Mouse (Mus musculus): ENCODE results near the gene Smpdl3b. TPM values are rescaled to one million over a fixed set of nuclear protein-coding genes. Genes with fewer than 3 reads are reported as not detected.

Smpdl3b gene
- total and polyA plus RNA-seq, 3 experiments, result 2.9 to 24.0 (median 3.6) TPM

GRCm38 (mm10) chr4:132718251-132718650, 38.8 kb downstream of the Smpdl3b start:
- no peak for DNase-seq (ENCODE audit: extremely low read depth)
- Histone ChIP-seq H3K79me2 (replicated peaks; ENCODE audit: control insufficient read depth, extremely low read depth, insufficient read depth, poor library complexity, severe bottlenecking) (no peaks in the 10 kb centered on the region), H3K4me3 (replicated peaks in 1 of 3; ENCODE audit: low read depth in 2 of 3, low read length in 2 of 3, poor library complexity in 1 of 3) (no peak overlapping the region), H3K36me3 (replicated peaks in 1 of 2; ENCODE audit: control insufficient read depth in 1 of 2, insufficient read depth in 1 of 2, low read length in 1 of 2) (peaks cover 35 to 71% of the 10 kb centered on the region in 2 experiments), H3K9me3 (replicated peaks; ENCODE audit: low read length) (no peaks in the 10 kb centered on the region), H3K9ac (ENCODE audit: insufficient read depth, low read depth) (no peak overlapping the region), H3K4me1 (ENCODE audit: control insufficient read depth in 1 of 2, insufficient read depth in 2 of 2) (no peaks in the 10 kb centered on the region; a peak in 1 of 4 replicates), H3K27me3 (replicated peaks) (no peaks in the 10 kb centered on the region), H3K27ac (ENCODE audit: insufficient read depth, low read depth) (no peak overlapping the region), H3K4me2 (ENCODE audit: insufficient read depth, low read depth, poor library complexity, severe bottlenecking) (no peak overlapping the region)
- no peak for TF ChIP-seq SIN3A (IDR thresholded peaks at IDR 0.05; ENCODE audit: low read length)
- no peak for TF ChIP-seq ELF1 (IDR thresholded peaks at IDR 0.05; ENCODE audit: low read depth, low read length)
- no peak for TF ChIP-seq NELFE (IDR thresholded peaks at IDR 0.05; ENCODE audit: low read depth, low read length)
- TF ChIP-seq BHLHE40 (IDR thresholded peaks at IDR 0.05; ENCODE audit: low read depth, low read length), result no peak
- TF ChIP-seq CTCF (conservative IDR thresholded peaks at IDR 0.05 in 1 of 2, IDR thresholded peaks at IDR 0.05 in 1 of 2; ENCODE audit: low read depth in 2 of 2, low read length in 2 of 2), result no peak
- no peak for TF ChIP-seq RCOR1 (conservative IDR thresholded peaks at IDR 0.05; ENCODE audit: low read depth, low read length)
- TF ChIP-seq MAFK (IDR thresholded peaks at IDR 0.05; ENCODE audit: insufficient replicate concordance, low read length), result no peak
- TF ChIP-seq E2F4 (IDR thresholded peaks at IDR 0.05; ENCODE audit: insufficient replicate concordance, low read depth, low read length), result no peak
- TF ChIP-seq MXI1 (IDR thresholded peaks at IDR 0.05; ENCODE audit: low read depth, low read length), result no peak
- in situ Hi-C loops (cut with MboI; ENCODE audit: low pct_ligation_motif_present, low pct_unique_long_range_greater_than_20kb, low sequenced_read_pairs) (no loop called here), dilution Hi-C loops (cut with MboI; ENCODE audit: extremely low pct_ligation_motif_present, extremely low pct_unique_long_range_greater_than_20kb, low sequenced_read_pairs) (no loop called here)

- no peak overlapping the region for H3K4me3 ChIP-seq (replicated peaks in 1 of 3; ENCODE audit: low read depth in 2 of 3, low read length in 2 of 3, poor library complexity in 1 of 3)
- TF ChIP-seq SIN3A (IDR thresholded peaks at IDR 0.05; ENCODE audit: low read length), result no peak
- no peak for TF ChIP-seq NRF1 (IDR thresholded peaks at IDR 0.05; ENCODE audit: low read depth, low read length)
- TF ChIP-seq CTCF (conservative IDR thresholded peaks at IDR 0.05 in 1 of 2, IDR thresholded peaks at IDR 0.05 in 1 of 2; ENCODE audit: low read depth in 2 of 2, low read length in 2 of 2), result no peak
- no peak for TF ChIP-seq USF1 (IDR thresholded peaks at IDR 0.05; ENCODE audit: low read depth, low read length)
- no peak for TF ChIP-seq NELFE (IDR thresholded peaks at IDR 0.05; ENCODE audit: low read depth, low read length)
- no peak for TF ChIP-seq ZMIZ1 (IDR thresholded peaks at IDR 0.05; ENCODE audit: low read depth, low read length)
- no peak for TF ChIP-seq HCFC1 (IDR thresholded peaks at IDR 0.05; ENCODE audit: low read depth, low read length)
- TF ChIP-seq POLR2A (IDR thresholded peaks at IDR 0.05; ENCODE audit: low read depth, low read length), result no peak
- TF ChIP-seq IRF4 (IDR thresholded peaks at IDR 0.05; ENCODE audit: low read depth, low read length), result no peak
- TF ChIP-seq KAT2A (IDR thresholded peaks at IDR 0.05; ENCODE audit: insufficient replicate concordance, low read length), result no peak
- TF ChIP-seq SMC3 (IDR thresholded peaks at IDR 0.05; ENCODE audit: low read depth, low read length), result no peak
- no peak for TF ChIP-seq ETS1 (conservative IDR thresholded peaks at IDR 0.05; ENCODE audit: low read depth, low read length)
- TF ChIP-seq UBTF (IDR thresholded peaks at IDR 0.05; ENCODE audit: low read depth, low read length), result no peak
- TF ChIP-seq JUN (IDR thresholded peaks at IDR 0.05; ENCODE audit: insufficient read depth, low read depth, low read length), result no peak
- TF ChIP-seq E2F4 (IDR thresholded peaks at IDR 0.05; ENCODE audit: insufficient replicate concordance, low read depth, low read length), result no peak
- no peak for TF ChIP-seq GABPA (IDR thresholded peaks at IDR 0.05; ENCODE audit: insufficient replicate concordance, low read depth, low read length)
- no peak for TF ChIP-seq CHD2 (IDR thresholded peaks at IDR 0.05; ENCODE audit: low read length)
- TF ChIP-seq TCF12 (IDR thresholded peaks at IDR 0.05; ENCODE audit: low read depth, low read length), result no peak
- no peak overlapping the region for H3K4me2 ChIP-seq (ENCODE audit: insufficient read depth, low read depth, poor library complexity, severe bottlenecking)
- dilution Hi-C loops (cut with MboI; ENCODE audit: extremely low pct_ligation_motif_present, extremely low pct_unique_long_range_greater_than_20kb, low sequenced_read_pairs), result no loop called here
- H3K27me3 ChIP-seq (replicated peaks), result no peaks in the 10 kb centered on the region
- in situ Hi-C loops (cut with MboI; ENCODE audit: low pct_ligation_motif_present, low pct_unique_long_range_greater_than_20kb, low sequenced_read_pairs), result no loop called here
- no peaks in the 10 kb centered on the region for H3K9me3 ChIP-seq (replicated peaks; ENCODE audit: low read length)
- no peaks in the 10 kb centered on the region for H3K4me1 ChIP-seq (ENCODE audit: control insufficient read depth in 1 of 2, insufficient read depth in 2 of 2)
- DNase-seq (ENCODE audit: extremely low read depth), result no peak
- peaks cover 48 to 68% of the 10 kb centered on the region in 2 experiments for H3K36me3 ChIP-seq (replicated peaks in 1 of 2; ENCODE audit: control insufficient read depth in 1 of 2, insufficient read depth in 1 of 2, low read length in 1 of 2)
- H3K9ac ChIP-seq (ENCODE audit: insufficient read depth, low read depth), result no peak overlapping the region
- H3K79me2 ChIP-seq (replicated peaks; ENCODE audit: control insufficient read depth, extremely low read depth, insufficient read depth, poor library complexity, severe bottlenecking), result no peaks in the 10 kb centered on the region
- no peak overlapping the region for H3K27ac ChIP-seq (ENCODE audit: insufficient read depth, low read depth)
Observed at GRCm38 (mm10) chr4:132713181-132713580, 43.9 kb downstream of the Smpdl3b start.

Measured in CH12.LX (cell line).